Mouse (Mus musculus) gastrocnemius, postnatal 25 days (tissue): ENCODE results near the gene Map3k4. TPM values are rescaled to one million over a fixed set of nuclear protein-coding genes. Genes with fewer than 3 reads are reported as not detected.

Source experiments
- DNase-seq: peaks from one replicate; pipeline ENCODE4 v3.0.0; 2022
- long read RNA-seq, 2 experiments: library from polyadenylated mRNA; stranded (forward); transcript quantifications; one replicate each; pipeline ENCODE4 v2.0.0; 2021
- total RNA-seq, 2 experiments: library from RNA; stranded (reverse); gene quantifications; 1 replicate in 1 of 2; 2 replicates in 1 of 2; pipeline ENCODE4 v1.2.3; 2021

Map3k4 gene
- total RNA-seq: 10 to 100 TPM; 25.5 to 25.7 TPM
- long read RNA-seq, experiment 1, full-length matches to known transcripts: 4 of 14 reads
- long read RNA-seq, experiment 1, partial matches to known transcripts: 3 of 14 reads
- long read RNA-seq, experiment 1, other reads (novel, unspliced or antisense): 7 of 14 reads
- long read RNA-seq, experiment 2, full-length matches to known transcripts: 6 of 14 reads
- long read RNA-seq, experiment 2, partial matches to known transcripts: 4 of 14 reads
- long read RNA-seq, experiment 2, other reads (novel, unspliced or antisense): 4 of 14 reads

GRCm38 (mm10) chr17:12318663-12319201 is at the start of gene Map3k4:
TSS of gene Map3k4 (minus strand) at chr17:12318796.
- peak; percentile 93 for DNase-seq

- peak; percentile 55 for DNase-seq
These were observed 48.9 kb upstream of the Map3k4 start for GRCm38 (mm10) chr17:12367373-12367930.

GRCm38 (mm10) chr17:12364426-12364735 is 45.8 kb upstream of the Map3k4 start:
- DNase-seq: no peak

- no peak for DNase-seq
These were observed 45.2 kb upstream of the Map3k4 start for GRCm38 (mm10) chr17:12363601-12364425.

GRCm38 (mm10) chr17:12359876-12360275 is 41.3 kb upstream of the Map3k4 start:
- no peak for DNase-seq

GRCm38 (mm10) chr17:12352781-12353180 is 34.2 kb upstream of the Map3k4 start:
- no peak for DNase-seq

- no peak for DNase-seq
These were observed 33.0 kb upstream of the Map3k4 start for GRCm38 (mm10) chr17:12351564-12351963.

- DNase-seq: no peak
These were observed 28.9 kb upstream of the Map3k4 start for GRCm38 (mm10) chr17:12347462-12347861.

GRCm38 (mm10) chr17:12343702-12344376 is 25.2 kb upstream of the Map3k4 start:
- DNase-seq: no peak

- DNase-seq: no peak
These were observed 18.6 kb upstream of the Map3k4 start for GRCm38 (mm10) chr17:12337156-12337555.

GRCm38 (mm10) chr17:12336073-12336868 is 17.7 kb upstream of the Map3k4 start:
- DNase-seq: no peak

- no peak for DNase-seq
These were observed 16.5 kb upstream of the Map3k4 start for GRCm38 (mm10) chr17:12335115-12335514.

- peak; percentile 62 for DNase-seq
These were observed 9.4 kb upstream of the Map3k4 start for GRCm38 (mm10) chr17:12327847-12328518.

GRCm38 (mm10) chr17:12319786-12320185 is 1.2 kb upstream of the Map3k4 start:
- no peak for DNase-seq

GRCm38 (mm10) chr17:12317954-12318651 is 493 bp downstream of the Map3k4 start:
- peak; percentile 9 for DNase-seq

- DNase-seq: no peak
These were observed 1.0 kb downstream of the Map3k4 start for GRCm38 (mm10) chr17:12317607-12317953.

GRCm38 (mm10) chr17:12316251-12316650 is 2.3 kb downstream of the Map3k4 start:
- DNase-seq: no peak

- DNase-seq: no peak
These were observed 6.3 kb downstream of the Map3k4 start for GRCm38 (mm10) chr17:12312248-12312647.

GRCm38 (mm10) chr17:12309493-12309892 is 9.1 kb downstream of the Map3k4 start:
- DNase-seq: no peak

- DNase-seq: no peak
These were observed 9.5 kb downstream of the Map3k4 start for GRCm38 (mm10) chr17:12309059-12309458.
